Mouse (Mus musculus): Measurements from ENCODE around the gene Slc35a2.
"Not testable (repeated sequence)": the region's sequence is repeated elsewhere in the genome, so short reads cannot be mapped to it uniquely, and the experiment has no call there.

Gene Slc35a2

GRCm38 (mm10) chrX:7909242-7909641 lies 25.4 kb downstream of the Slc35a2 start, which contains the start of gene Gm10490:
Gm10490 (plus strand) TSS chrX:7909542.
- DNase-seq, result not testable (repeated sequence)

DNA sequence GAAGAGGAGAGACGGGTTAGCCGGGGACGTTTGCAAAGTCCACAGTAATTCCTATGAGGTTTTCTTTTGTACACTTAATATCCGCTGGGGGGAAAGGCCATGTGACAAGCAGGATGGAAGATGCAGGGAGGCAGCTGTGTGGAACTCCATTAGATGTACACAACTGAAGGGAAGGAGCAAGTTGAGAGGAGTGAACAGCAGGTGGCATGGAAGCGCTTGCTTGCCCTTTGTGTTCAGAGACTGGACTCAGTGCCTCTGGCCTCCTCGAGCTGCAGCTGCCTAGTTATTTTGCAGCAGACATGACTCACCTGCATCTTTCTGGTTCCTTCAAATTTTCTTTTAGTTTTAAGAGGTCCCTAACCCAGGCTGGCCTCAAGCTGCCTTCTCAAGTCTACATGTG lies 26.6 kb downstream of the Slc35a2 start:
- DNase-seq, result peak; percentile 17

DNA sequence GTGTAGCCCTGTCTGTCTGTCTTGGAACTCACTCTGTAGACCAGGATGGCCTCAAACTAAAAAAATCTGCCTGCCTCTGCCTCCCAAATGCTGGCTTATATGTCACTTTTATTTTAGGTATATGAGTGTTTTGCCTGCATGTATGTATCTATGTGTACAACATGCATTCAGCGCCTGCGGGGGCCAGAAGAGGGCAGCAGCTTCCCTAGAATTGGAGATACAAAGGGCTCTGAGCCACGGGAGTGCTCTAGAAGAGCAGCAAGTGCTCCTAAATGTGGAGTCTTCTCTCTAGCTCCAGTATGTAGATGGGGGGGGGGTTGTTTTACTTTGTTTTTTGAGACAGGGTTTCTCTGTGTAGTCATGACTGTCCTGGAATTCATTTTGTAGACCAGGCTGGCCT lies 31.8 kb downstream of the Slc35a2 start:
- peak; percentile 25 for DNase-seq

DNA sequence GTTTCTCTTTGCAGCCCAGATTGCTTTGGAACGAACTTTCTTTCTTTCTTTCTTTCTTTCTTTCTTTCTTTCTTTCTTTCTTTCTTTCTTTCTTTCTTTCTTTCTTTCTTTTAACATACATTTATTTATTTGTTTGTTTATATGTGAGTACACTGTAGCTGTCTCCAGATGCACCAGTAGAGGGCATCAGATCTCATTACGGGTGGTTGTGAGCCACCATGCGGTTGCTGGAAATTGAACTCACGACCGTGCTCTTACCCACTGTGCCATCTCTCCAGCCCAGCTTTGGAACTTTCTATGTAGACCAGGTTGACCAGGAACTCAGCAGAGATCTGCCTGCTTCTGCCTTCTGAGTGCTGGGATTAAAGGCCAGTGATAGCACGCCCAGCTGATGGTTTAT lies 34.1 kb downstream of the Slc35a2 start:
- not testable (repeated sequence) for DNase-seq

DNA sequence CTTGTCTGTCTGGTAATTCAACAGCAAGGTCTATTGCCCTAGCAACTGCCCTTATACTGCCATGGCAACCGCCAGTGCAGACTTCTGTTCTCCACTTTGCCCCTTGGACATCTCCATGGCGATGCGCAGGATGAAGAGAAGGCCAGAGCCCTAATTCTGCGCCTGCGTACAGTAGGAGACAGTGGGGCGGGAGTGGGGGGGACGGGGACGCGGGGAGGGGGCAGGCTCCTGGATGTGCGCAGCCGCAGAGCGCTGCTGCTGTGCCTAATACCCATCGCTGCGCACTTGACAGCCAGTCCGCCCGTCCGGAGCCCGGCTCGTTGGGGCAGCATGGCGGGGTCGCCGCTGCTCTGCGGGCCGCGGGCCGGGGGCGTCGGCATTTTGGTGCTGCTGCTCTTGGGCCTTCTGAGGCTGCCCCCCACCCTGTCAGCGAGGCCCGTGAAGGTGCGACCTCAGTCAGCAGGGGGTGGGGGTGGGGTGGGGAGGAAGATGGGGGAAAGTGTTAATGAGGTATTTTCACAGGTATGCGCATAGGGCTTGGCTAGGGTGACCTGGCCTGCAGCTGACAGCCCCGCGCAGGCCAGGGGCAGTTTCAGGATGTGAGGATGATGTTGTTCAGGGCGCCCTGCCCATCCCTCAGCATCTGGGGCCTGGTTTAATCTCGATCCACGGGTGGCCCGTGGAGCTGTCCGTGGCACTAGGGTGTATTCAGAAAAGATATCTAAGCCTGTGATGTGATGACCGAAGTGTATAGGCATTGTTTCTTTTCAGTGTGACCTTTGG lies 36.0 kb downstream of the Slc35a2 start, which contains the start of gene Pcsk1n:
Gene Pcsk1n (plus strand): TSS at position 222 of the 783 bp plus-strand sequence.
- DNase-seq, result peak; percentile 88

GRCm38 (mm10) chrX:7922032-7922431 lies 38.2 kb downstream of the Slc35a2 start:
- DNase-seq, result peak; percentile 56

DNA sequence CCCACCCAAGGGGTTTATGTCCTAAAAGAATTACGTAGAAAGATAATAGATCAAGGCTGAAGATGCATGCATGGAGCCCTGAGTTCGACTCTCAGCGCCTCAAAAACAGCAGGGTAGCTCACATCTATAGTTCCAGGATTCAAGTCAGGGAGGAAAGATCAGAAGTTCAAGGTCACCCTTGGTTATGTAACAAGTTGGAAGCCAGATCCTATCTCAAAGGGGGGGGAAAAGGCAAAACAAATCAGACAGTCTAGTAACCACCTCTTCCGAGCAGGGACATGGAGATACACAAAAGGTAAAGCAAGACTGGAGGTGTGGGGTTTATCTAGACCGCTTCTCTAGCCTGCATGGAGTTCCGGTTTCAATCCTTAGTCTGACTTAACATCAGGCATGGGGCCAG lies 42.4 kb downstream of the Slc35a2 start:
- DNase-seq, result no peak

DNA sequence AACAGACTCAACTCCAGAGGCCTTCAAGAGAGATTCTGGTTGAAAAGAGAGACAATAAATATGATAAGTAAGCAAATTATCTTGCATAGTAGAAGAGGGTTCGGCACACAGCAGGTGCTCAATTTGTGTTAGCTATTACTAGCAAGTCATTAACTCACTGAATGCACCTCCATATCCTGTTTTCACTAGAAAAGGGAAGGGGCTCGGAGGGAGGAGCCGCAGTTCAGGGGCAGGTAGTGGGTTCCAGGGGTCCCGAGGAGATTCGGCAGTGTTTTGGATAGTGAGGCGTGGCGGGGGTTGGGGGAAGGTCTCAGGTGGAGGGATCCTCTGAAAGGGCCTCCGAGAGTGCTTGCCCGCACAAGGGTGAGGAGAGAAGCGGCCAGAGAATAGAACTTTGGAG lies 43.3 kb downstream of the Slc35a2 start:
- no peak for DNase-seq

GRCm38 (mm10) chrX:7928270-7928790 lies 44.5 kb downstream of the Slc35a2 start, which contains the start of gene Eras:
Eras (minus strand) TSS chrX:7928607.
- no peak for DNase-seq

GRCm38 (mm10) chrX:7936874-7937273 lies 53.0 kb downstream of the Slc35a2 start:
- DNase-seq, result no peak

- DNase-seq, result no peak
Observed at GRCm38 (mm10) chrX:7937667-7938066, 53.8 kb downstream of the Slc35a2 start.

All from retina, postnatal 1 day (tissue).